Comparison of ENCODE assay signal across 8 mouse cellular contexts in genomic region chr19:36904211-36905007, GRCm38 (mm10). TPM values are rescaled to one million over a fixed set of nuclear protein-coding genes. Genes with fewer than 3 reads are reported as not detected.
DNase-seq lines count a peak whose midpoint lies in the region; ATAC-seq and TF ChIP-seq lines count a peak whose summit lies in the region.

No protein-coding gene starts in this region.

- H3K4me3 ChIP-seq in bone marrow macrophage, adult 2 months (ENCODE audit: insufficient read depth, low read length) = peak overlapping the region; percentile 46
- H3K4me3 ChIP-seq in forebrain, embryonic 13.5 days = peak overlapping the region; percentile 50
- H3K4me3 ChIP-seq in hindbrain, postnatal 0 days (ENCODE audit: low read length) = peak overlapping the region; percentile 53
- H3K4me3 ChIP-seq in limb, embryonic 15.5 days = peak overlapping the region; percentile 57

- 1% methylated on average over 41 of the region's 41 CpGs for WGBS in forebrain, embryonic 13.5 days
- WGBS in hindbrain, postnatal 0 days = 2% methylated on average over 41 of the region's 41 CpGs
- WGBS in limb, embryonic 15.5 days = 2% methylated on average over 41 of the region's 41 CpGs

- H3K9me3 ChIP-seq in forebrain, embryonic 13.5 days (replicated peaks) = no peaks in the 10 kb centered on the region
- no peaks in the 10 kb centered on the region for H3K9me3 ChIP-seq in hindbrain, postnatal 0 days (ENCODE audit: low read length)
- H3K9me3 ChIP-seq in limb, embryonic 15.5 days = no peaks in the 10 kb centered on the region

- TF ChIP-seq POLR2A in bone marrow macrophage, adult 2 months (IDR thresholded peaks at IDR 0.05; ENCODE audit: borderline replicate concordance, low read depth, low read length) = no peak

- H3K27me3 ChIP-seq in forebrain, embryonic 13.5 days = no peaks in the 10 kb centered on the region
- no peaks in the 10 kb centered on the region for H3K27me3 ChIP-seq in hindbrain, postnatal 0 days (ENCODE audit: insufficient read depth, low read length)
- H3K27me3 ChIP-seq in limb, embryonic 15.5 days = no peaks in the 10 kb centered on the region

- TF ChIP-seq CTCF in bone marrow macrophage, adult 2 months (IDR thresholded peaks at IDR 0.05; ENCODE audit: low read depth, low read length) = no peak
- no peak for TF ChIP-seq CTCF in hindbrain, postnatal 0 days (IDR thresholded peaks at IDR 0.05; ENCODE audit: low read depth)

- H3K4me1 ChIP-seq in bone marrow macrophage, adult 2 months (ENCODE audit: control insufficient read depth, insufficient read depth, low read length) = peaks cover 3% of the 10 kb centered on the region; the same call in 1 of the 2 replicates
- H3K4me1 ChIP-seq in forebrain, embryonic 13.5 days = peaks cover 15% of the 10 kb centered on the region
- H3K4me1 ChIP-seq in hindbrain, postnatal 0 days (ENCODE audit: insufficient read depth, low read length) = peaks cover 4% of the 10 kb centered on the region; the same call in 1 of the 2 replicates
- peaks cover 10% of the 10 kb centered on the region for H3K4me1 ChIP-seq in limb, embryonic 15.5 days

- H3K9ac ChIP-seq in forebrain, embryonic 13.5 days = peak overlapping the region; percentile 75
- H3K9ac ChIP-seq in hindbrain, postnatal 0 days (replicated peaks; ENCODE audit: low read length) = peak overlapping the region; percentile 67
- peak overlapping the region; percentile 54 for H3K9ac ChIP-seq in limb, embryonic 15.5 days

- H3K27ac ChIP-seq in bone marrow macrophage, adult 2 months (ENCODE audit: insufficient read depth, low read depth, low read length) = no peak overlapping the region
- peak overlapping the region; percentile 76 for H3K27ac ChIP-seq in forebrain, embryonic 13.5 days
- H3K27ac ChIP-seq in hindbrain, postnatal 0 days = peak overlapping the region; percentile 75
- H3K27ac ChIP-seq in limb, embryonic 15.5 days = peak overlapping the region; percentile 23

- H3K36me3 ChIP-seq in forebrain, embryonic 13.5 days (ENCODE audit: poor library complexity, severe bottlenecking) = no peaks in the 10 kb centered on the region
- no peaks in the 10 kb centered on the region for H3K36me3 ChIP-seq in hindbrain, postnatal 0 days (ENCODE audit: insufficient read depth, low read length)
- no peaks in the 10 kb centered on the region for H3K36me3 ChIP-seq in limb, embryonic 15.5 days

- peak; percentile 34 for DNase-seq in layer of hippocampus, adult 11-12 months (ENCODE audit: low spot score)
- DNase-seq in layer of hippocampus, adult 9-10 months (ENCODE audit: low spot score) = no peak
- peak; percentile 86 for DNase-seq in hindbrain, postnatal 0 days (ENCODE audit: low spot score)
- peak; percentile 85 for DNase-seq in neural tube, embryonic 10.5 days (ENCODE audit: extremely low spot score, low spot score)
- no peak for DNase-seq in B cell, adult 2 months

- peak overlapping the region; percentile 76 for H3K4me2 ChIP-seq in forebrain, embryonic 13.5 days
- peak overlapping the region; percentile 88 for H3K4me2 ChIP-seq in hindbrain, postnatal 0 days (ENCODE audit: low read depth, low read length)
- peak overlapping the region; percentile 86 for H3K4me2 ChIP-seq in limb, embryonic 15.5 days

- peak; percentile 93 for ATAC-seq in forebrain, embryonic 13.5 days
- ATAC-seq in hindbrain, postnatal 0 days = peak; percentile 94
- peak; percentile 65; the same call in 1 of the 2 replicates for ATAC-seq in limb, embryonic 15.5 days (ENCODE audit: insufficient number of reproducible peaks, low FRiP score, low TSS enrichment, low read depth)

RNA-seq across cellular contexts. Expression of gene Fgfbp3, which starts 15.0 kb away (rescaled TPM):
- 2.1 and 2.3 TPM in 2 replicates for polyA plus RNA-seq in bone marrow macrophage, adult 2 months (2012; ENCODE audit: insufficient read depth, insufficient read length, missing spikeins)
- 25.5 and 26.2 TPM in 2 replicates for polyA plus RNA-seq in forebrain, embryonic 13.5 days (2015; fragmentation: Nextera tagmentation; extraction: Ambion mirVana)
- total RNA-seq in hindbrain, postnatal 0 days (2014; rRNA removed) = 19.8 and 34.5 TPM in 2 replicates
- polyA plus RNA-seq in hindbrain, postnatal 0 days (2015; fragmentation: Nextera tagmentation; extraction: Ambion mirVana) = 26.4 and 27.7 TPM in 2 replicates
- polyA plus RNA-seq in limb, embryonic 15.5 days (2015; fragmentation: Nextera tagmentation; extraction: Ambion mirVana) = 4.9 and 6.3 TPM in 2 replicates

RNA-seq across cellular contexts. Expression of gene Btaf1, which starts 21.5 kb away (rescaled TPM):
- 23.0 and 25.4 TPM in 2 replicates for polyA plus RNA-seq in bone marrow macrophage, adult 2 months (2012; ENCODE audit: insufficient read depth, insufficient read length, missing spikeins)
- 11.0 and 12.3 TPM in 2 replicates for polyA plus RNA-seq in forebrain, embryonic 13.5 days (2015; fragmentation: Nextera tagmentation; extraction: Ambion mirVana)
- 16.9 and 17.1 TPM in 2 replicates for total RNA-seq in hindbrain, postnatal 0 days (2014; rRNA removed)
- polyA plus RNA-seq in hindbrain, postnatal 0 days (2015; fragmentation: Nextera tagmentation; extraction: Ambion mirVana) = 3.5 TPM in 2 replicates
- polyA plus RNA-seq in limb, embryonic 15.5 days (2015; fragmentation: Nextera tagmentation; extraction: Ambion mirVana) = 7.4 and 10.1 TPM in 2 replicates

Comparison
In these comparisons a context has a peak if more than half of its experiments do, and no peak if none do; other contexts are left out.
1. DNase-seq: peak in layer of hippocampus, adult 11-12 months (single experiment), hindbrain, postnatal 0 days (single experiment) and neural tube, embryonic 10.5 days (single experiment); none in layer of hippocampus, adult 9-10 months (single experiment) and B cell, adult 2 months (0 of 2).
2. Peak in every context shown above with its lines, with median percentiles within 50 percentile points of each other: H3K4me3 ChIP-seq, ATAC-seq, H3K4me2 ChIP-seq and H3K9ac ChIP-seq.